Mouse (Mus musculus) kidney, adult 8-10 months (tissue): Measurements from ENCODE around the gene Lmod3.

Experiments
- DNase-seq, 2 experiments: peaks; one replicate each; pipeline ENCODE4 v3.0.0; 2022

Lmod3 gene

GRCm38 (mm10) chr6:97252711-97253221 lies at the start of gene Lmod3:
Gene Lmod3, minus strand, starts transcription at chr6:97252759.
- DNase-seq = peak; percentile 15 to 31

DNA sequence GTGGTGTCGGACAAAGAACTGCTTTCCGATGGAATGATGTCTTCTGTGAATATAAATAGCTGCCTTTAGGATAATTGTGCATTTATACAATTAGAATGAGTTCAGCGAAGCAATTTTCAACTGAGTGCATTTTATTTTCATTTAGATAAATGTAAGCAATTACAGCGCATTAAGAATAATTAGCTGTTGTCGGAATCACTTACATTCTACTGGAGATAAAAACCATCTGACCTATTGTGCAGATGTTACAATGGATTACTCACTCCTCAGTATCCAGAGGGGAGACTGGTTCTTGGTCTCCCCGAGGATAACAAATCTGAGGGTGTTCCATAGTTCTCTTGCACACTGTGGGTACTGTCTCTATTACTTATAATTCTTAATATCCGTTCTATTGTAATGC lies 49.7 kb upstream of the Lmod3 start:
- no peak for DNase-seq

- DNase-seq = no peak
Observed at GRCm38 (mm10) chr6:97300659-97301058, 48.1 kb upstream of the Lmod3 start.

DNA sequence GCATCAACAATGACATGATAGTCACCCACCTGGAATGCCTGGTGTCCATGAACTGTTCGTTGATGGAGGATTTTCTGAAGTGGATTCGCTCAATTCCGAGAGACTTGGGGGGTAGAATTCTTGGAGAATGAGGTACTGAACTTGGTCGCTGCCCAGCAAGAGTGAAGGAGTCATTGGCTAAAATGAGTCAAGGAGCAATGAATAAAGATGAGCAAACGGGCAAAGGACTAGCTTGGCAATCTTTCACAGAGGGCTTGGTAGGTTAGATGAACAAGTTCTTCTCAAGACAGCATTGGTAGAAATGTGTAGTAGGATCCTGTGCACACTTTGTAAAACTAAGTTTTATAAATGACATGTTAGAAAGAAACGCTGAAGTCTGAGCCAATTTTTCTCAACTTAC lies 47.6 kb upstream of the Lmod3 start:
- DNase-seq = peak in 1 of 2 experiments; percentile 59

DNA sequence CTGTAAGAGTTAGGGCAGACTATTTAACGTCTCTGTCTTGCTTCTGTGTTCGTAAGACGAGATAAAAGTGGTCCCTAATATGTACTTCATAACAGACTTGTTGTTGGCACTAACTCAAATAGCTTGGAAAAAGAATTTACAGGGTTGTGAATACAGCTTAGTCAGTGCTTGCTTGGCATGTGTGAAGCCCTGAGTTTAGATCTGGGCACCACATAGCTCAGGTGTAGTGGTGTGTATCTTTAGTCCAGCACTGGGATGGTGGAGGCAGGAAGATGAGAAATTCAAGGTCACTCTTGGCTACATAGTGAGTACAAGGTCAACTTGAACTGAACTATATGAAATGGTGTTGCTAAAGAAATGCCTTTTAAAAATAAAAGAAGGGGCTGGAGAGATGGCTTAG lies 44.6 kb upstream of the Lmod3 start:
- DNase-seq = peak in 1 of 2 experiments; percentile 61

- DNase-seq = no peak
Observed at GRCm38 (mm10) chr6:97295866-97296527, 43.4 kb upstream of the Lmod3 start.

DNA sequence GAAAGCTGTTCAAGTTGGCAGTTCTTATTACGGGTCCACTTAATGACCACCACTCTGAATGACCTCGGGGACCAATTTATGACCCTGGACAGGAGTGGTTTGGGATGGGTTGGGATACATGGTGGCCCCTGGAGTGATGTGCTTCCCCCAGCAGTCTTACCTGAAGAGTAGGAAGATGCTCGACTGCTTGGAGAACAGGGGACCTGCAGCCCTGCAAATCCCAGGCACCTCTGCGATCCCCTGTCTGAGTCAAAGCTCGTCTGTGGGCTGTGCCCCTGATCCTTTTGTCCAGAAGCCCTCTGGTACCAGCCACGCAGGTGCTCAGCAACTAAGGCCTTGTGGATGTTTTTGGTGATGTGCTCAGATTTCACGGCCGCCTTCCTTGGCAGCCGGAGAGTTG lies 42.9 kb upstream of the Lmod3 start:
- DNase-seq = no peak

- DNase-seq = no peak
Observed at GRCm38 (mm10) chr6:97293667-97294569, 41.4 kb upstream of the Lmod3 start.

- no peak for DNase-seq
Observed at GRCm38 (mm10) chr6:97292894-97293293, 40.3 kb upstream of the Lmod3 start.

DNA sequence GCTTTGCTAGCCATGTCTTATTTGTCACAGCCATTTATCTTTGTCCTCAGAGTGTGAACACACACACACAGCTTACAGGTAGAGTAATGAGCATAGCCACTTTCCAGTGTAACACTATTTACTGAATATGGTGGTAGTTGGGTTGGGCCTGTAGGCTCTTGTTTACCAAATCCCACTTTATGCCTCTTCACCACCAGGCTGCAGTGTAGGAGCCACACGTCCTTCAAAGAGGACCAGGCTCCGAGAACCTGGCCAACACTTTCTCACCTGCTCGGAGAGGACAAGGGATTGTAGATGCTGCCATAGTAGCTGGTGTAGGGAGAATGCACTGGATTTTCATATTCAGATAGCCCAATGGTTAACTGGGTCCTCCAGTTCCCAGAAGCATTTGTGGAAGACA lies 39.5 kb upstream of the Lmod3 start:
- no peak for DNase-seq

- DNase-seq = no peak
Observed at GRCm38 (mm10) chr6:97291159-97291908, 38.8 kb upstream of the Lmod3 start.

GRCm38 (mm10) chr6:97290687-97291086 lies 38.1 kb upstream of the Lmod3 start:
- DNase-seq = no peak

GRCm38 (mm10) chr6:97289838-97290237 lies 37.3 kb upstream of the Lmod3 start:
- DNase-seq = no peak

GRCm38 (mm10) chr6:97289316-97289820 lies 36.8 kb upstream of the Lmod3 start:
- DNase-seq = no peak

GRCm38 (mm10) chr6:97288047-97288855 lies 35.7 kb upstream of the Lmod3 start:
- no peak for DNase-seq

DNA sequence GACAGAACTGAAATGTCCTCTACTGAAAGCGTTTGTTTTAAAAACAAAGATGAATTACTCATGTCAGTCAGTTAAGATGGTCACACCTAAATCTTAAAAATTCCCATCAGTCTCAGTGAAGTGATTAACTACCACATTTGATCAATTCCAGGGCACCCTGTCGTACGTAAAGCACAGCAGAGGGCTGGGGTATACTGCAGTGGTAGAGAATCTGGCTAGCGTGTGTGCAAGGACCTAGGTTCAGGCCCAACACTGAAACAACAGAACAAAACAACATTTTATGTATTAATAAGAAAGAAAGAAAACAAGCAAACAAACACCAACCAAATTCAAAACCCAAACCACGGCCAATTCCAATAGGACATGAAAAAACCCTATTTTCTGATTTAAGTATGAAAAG lies 33.8 kb upstream of the Lmod3 start:
- DNase-seq = no peak

- no peak for DNase-seq
Observed at GRCm38 (mm10) chr6:97283676-97284075, 31.1 kb upstream of the Lmod3 start.

GRCm38 (mm10) chr6:97278878-97279277 lies 26.3 kb upstream of the Lmod3 start:
- peak; percentile 54 to 60 for DNase-seq

GRCm38 (mm10) chr6:97278014-97278787 lies 25.6 kb upstream of the Lmod3 start:
- peak; percentile 81 to 88 for DNase-seq

GRCm38 (mm10) chr6:97276890-97277497 lies 24.4 kb upstream of the Lmod3 start:
- no peak for DNase-seq

DNA sequence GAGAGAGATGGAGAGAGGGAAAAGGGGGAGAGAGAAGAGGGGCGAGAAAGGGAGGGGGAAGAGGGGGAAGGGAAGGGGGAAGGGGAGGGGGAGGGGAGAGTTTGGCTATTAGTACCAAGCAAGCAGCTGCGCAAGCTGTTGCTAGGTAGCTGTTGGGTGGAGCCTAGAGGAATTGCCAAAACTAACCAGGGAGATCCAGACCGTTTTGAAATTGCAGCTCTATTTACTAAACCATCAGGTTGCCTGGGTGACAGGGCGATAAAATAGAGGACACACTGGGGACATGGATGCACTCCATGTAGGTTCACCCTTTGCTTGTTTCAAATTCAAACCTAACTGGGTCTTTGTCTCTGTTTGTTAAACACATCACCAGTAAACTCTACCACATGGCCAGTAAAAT lies 23.8 kb upstream of the Lmod3 start:
- no peak for DNase-seq
